Mouse (Mus musculus) cortical plate, adult 2 months (tissue): ENCODE data around the gene Capzb.

Experiments used
- CTCF ChIP-seq: fragments of 200-500 bp; IDR thresholded peaks from 2 replicates; pipeline ENCODE4 v1.5.1; 2011; ENCODE audit warnings: mild to moderate bottlenecking, control low read depth, low read length; ENCODE audit not compliant: insufficient read depth; ENCODE audit errors: extremely low read depth
- POLR2A ChIP-seq: fragments of 200-500 bp; IDR thresholded peaks from 2 replicates; pipeline ENCODE4 v1.6.1; 2011; ENCODE audit warnings: mild to moderate bottlenecking, low read length, control low read depth; ENCODE audit not compliant: insufficient read depth; ENCODE audit errors: extremely low read depth

DNA sequence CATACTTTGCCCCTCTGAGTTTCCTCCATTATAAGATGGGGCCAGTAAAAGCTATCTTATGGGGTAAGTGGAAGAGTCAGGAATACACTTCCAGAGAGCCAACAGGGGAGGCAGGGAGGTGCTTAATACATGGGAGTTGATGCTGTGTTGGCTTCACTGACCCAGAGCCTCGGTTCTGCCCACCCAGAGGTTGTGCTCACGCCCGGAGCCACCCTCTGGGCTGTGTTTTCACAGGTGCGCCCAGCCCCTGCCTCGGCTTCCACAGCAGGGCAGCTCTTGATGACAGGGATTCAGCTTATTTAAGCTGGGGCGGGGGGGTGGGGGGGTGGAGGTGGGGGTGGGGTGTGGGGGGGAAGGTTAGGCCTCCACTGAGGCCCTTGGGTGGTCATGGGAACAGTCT is 52.1 kb downstream of the Capzb start:
- TF ChIP-seq POLR2A (no peak), CTCF (no peak)
